Mouse (Mus musculus) C2C12 (cell line): ENCODE results near the gene Rapgefl1. TPM values are rescaled to one million over a fixed set of nuclear protein-coding genes. Genes with fewer than 3 reads are reported as not detected.

Source experiments
- H3K27me3 ChIP-seq: one replicate; pipeline ENCODE4 v1.6.1; 2011; ENCODE audit not compliant: control insufficient read depth, insufficient read depth, insufficient read length
- H3K36me3 ChIP-seq: one replicate; pipeline ENCODE4 v1.6.1; 2011; ENCODE audit not compliant: control insufficient read depth, insufficient read depth
- H3K4me3 ChIP-seq: one replicate; pipeline ENCODE4 v1.5.1; 2011; ENCODE audit warnings: mild to moderate bottlenecking, control low read depth; ENCODE audit not compliant: poor library complexity, insufficient read depth, severe bottlenecking
- H3K79me2 ChIP-seq: one replicate; pipeline ENCODE4 v1.6.1; 2011; ENCODE audit not compliant: control insufficient read depth, insufficient read depth
- H3K79me3 ChIP-seq: one replicate; pipeline ENCODE4 v1.6.1; 2011; ENCODE audit warnings: low read depth, control low read depth
- H3ac ChIP-seq: one replicate; pipeline ENCODE3; 2011; ENCODE audit warnings: low read depth; ENCODE audit not compliant: control insufficient read depth, insufficient read length
- CEBPB ChIP-seq: IDR thresholded peaks from one replicate; pipeline ENCODE4 v1.6.1; 2011; ENCODE audit warnings: low read depth, mild to moderate bottlenecking, control low read depth, moderate library complexity
- CTCF ChIP-seq: IDR thresholded peaks from one replicate; pipeline ENCODE4 v1.5.1; 2011; ENCODE audit not compliant: control insufficient read depth, insufficient read depth, insufficient read length
- FOSL1 ChIP-seq: IDR thresholded peaks from one replicate; pipeline ENCODE4 v1.8.0; 2011; ENCODE audit warnings: mild to moderate bottlenecking, low read length; ENCODE audit not compliant: poor library complexity, insufficient read depth, severe bottlenecking
- MAX ChIP-seq: IDR thresholded peaks from one replicate; pipeline ENCODE4 v1.6.1; 2011; ENCODE audit warnings: mild to moderate bottlenecking, control low read depth
- MYOD1 ChIP-seq: IDR thresholded peaks from one replicate; pipeline ENCODE4 v1.6.1; 2011; ENCODE audit warnings: low read depth; ENCODE audit not compliant: control insufficient read depth, insufficient read length
- MYOG ChIP-seq: IDR thresholded peaks from one replicate; pipeline ENCODE4 v1.6.1; 2011; ENCODE audit not compliant: control insufficient read depth, insufficient read length; ENCODE audit errors: extremely low read depth
- USF1 ChIP-seq: IDR thresholded peaks from one replicate; pipeline ENCODE4 v1.6.1; 2011; ENCODE audit warnings: low read depth, mild to moderate bottlenecking, control low read depth, moderate library complexity
- polyA plus RNA-seq: library from polyadenylated mRNA; unstranded; fragments of >200 nt; fragmentation: generic; extraction: Trizol; gene quantifications from one replicate; pipeline ENCODE4 v1.2.1, GENCODE M21; 2012; ENCODE audit warnings: missing spikeins

Rapgefl1 gene
- polyA plus RNA-seq, 1 experiment, result 0.66 TPM

DNA sequence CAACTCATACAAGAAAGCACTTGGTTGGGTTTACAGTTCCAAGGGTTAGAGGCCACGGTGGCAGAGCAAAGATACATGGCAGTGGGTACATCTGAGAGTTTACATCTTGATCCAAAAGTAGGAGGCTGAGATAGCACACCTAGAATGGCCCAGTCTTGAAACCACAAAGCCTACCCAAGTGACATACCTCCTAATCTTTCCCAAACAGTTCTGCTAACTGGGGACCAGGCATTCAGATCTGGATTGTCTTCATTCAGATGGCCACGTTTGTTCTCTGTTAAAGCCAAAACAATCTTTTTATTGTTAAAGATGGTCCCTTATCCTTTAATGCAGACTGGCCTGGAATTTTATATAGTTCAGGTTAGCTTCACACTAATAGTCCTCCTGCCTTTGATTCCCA is 8.7 kb upstream of the Rapgefl1 start:
- Histone ChIP-seq H3K79me3 (peaks cover 26% of the 10 kb centered on the region), H3K79me2 (peaks cover 38% of the 10 kb centered on the region), H3K36me3 (peaks cover 93% of the 10 kb centered on the region), H3K4me3 (no peak overlapping the region), H3K27me3 (no peaks in the 10 kb centered on the region), H3ac (no peak overlapping the region)
- TF ChIP-seq MYOG, result no peak
- no peak for TF ChIP-seq CEBPB
- no peak for TF ChIP-seq MYOD1
- TF ChIP-seq MAX, result no peak
- no peak for TF ChIP-seq USF1
- no peak for TF ChIP-seq FOSL1
- TF ChIP-seq CTCF, result no peak

DNA sequence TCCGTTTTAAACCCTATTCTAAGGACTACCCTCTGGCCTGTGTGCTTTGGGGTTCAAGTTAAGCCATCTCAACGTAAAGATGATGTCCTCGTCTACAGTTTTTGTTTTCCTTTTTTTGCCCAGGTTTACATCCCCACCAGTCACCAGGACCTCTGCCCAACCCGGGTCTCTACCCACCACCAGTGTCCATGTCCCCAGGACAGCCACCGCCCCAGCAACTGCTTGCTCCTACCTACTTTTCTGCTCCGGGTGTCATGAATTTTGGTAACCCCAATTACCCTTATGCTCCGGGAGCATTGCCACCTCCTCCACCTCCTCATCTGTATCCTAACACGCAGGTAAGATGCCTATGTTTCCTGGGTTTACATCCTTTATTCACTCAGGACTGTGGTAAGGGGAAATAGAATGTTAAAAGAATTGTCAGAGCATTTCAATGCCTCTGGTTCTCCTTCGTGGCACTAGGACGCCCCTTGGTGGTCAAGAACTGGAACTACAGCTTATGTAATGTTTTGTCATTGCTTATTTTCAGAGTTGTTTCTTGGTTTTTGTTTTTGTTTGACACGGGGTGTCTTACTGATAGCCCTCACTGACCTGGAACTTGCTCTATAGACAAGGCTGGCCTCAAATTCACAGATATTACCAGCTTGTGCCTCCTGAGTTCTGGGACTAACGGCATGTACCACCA is 7.4 kb upstream of the Rapgefl1 start:
- TF ChIP-seq CEBPB, result no peak
- no peak for TF ChIP-seq MAX
- TF ChIP-seq CTCF, result no peak
- no peak for TF ChIP-seq MYOD1
- no peak for TF ChIP-seq USF1
- TF ChIP-seq FOSL1, result no peak
- no peak for TF ChIP-seq MYOG
- Histone ChIP-seq H3K79me3 (peaks cover 16% of the 10 kb centered on the region), H3ac (no peak overlapping the region), H3K4me3 (no peak overlapping the region), H3K36me3 (peaks cover 94% of the 10 kb centered on the region), H3K27me3 (no peaks in the 10 kb centered on the region), H3K79me2 (peaks cover 24% of the 10 kb centered on the region)

DNA sequence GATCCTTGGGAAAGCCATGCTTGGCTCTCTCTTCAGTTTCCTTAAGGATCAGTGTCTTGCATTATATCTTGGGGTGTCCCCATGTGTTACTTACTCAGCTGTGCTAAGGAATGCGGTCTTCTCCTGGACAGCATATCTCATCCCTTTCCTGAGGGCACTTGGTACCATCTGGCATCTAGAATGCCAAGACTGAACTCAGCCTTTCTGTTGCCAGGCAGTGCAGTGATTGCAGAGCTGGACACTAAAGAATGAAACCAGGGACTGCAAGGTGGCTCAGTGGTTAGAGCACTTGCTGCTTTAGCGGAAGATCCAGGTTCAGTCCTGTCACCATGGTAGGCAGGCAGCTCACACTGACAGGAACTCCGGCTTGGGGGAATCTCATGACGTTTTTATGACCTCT is 6.7 kb upstream of the Rapgefl1 start:
- H3K27me3 ChIP-seq, result no peaks in the 10 kb centered on the region
- no peak overlapping the region for H3K4me3 ChIP-seq
- peaks cover 10% of the 10 kb centered on the region for H3K79me3 ChIP-seq
- peaks cover 89% of the 10 kb centered on the region for H3K36me3 ChIP-seq
- H3ac ChIP-seq, result no peak overlapping the region
- H3K79me2 ChIP-seq, result peaks cover 18% of the 10 kb centered on the region
- TF ChIP-seq MYOD1, result no peak

DNA sequence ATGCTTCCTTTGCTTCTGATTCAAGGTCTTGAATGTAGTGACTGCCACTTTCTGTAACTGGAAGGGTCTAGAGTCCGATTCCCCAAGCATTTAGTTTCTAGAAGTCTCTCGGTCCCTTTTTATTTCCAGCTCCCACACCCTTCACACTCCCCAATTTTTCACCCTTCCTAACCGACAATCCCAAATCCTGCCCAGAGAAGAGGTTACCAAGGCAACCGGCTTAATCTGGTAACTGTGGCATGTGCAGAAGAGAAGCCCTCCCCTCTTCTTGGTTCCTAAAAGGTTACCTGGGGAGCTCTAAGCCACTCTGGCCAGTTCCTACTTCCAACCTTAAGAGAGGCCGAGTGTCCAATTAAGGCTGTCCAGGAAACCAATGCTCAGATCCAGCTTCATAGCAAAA is 1.3 kb upstream of the Rapgefl1 start:
- no peaks in the 10 kb centered on the region for H3K79me2 ChIP-seq
- no peaks in the 10 kb centered on the region for H3K27me3 ChIP-seq
- no peak overlapping the region for H3K4me3 ChIP-seq
- TF ChIP-seq MYOD1 (no peak), MAX (no peak), CEBPB (no peak), MYOG (no peak), FOSL1 (no peak), CTCF (no peak), USF1 (no peak)
- no peaks in the 10 kb centered on the region for H3K79me3 ChIP-seq
- no peak overlapping the region for H3ac ChIP-seq
- H3K36me3 ChIP-seq, result peaks cover 40% of the 10 kb centered on the region

DNA sequence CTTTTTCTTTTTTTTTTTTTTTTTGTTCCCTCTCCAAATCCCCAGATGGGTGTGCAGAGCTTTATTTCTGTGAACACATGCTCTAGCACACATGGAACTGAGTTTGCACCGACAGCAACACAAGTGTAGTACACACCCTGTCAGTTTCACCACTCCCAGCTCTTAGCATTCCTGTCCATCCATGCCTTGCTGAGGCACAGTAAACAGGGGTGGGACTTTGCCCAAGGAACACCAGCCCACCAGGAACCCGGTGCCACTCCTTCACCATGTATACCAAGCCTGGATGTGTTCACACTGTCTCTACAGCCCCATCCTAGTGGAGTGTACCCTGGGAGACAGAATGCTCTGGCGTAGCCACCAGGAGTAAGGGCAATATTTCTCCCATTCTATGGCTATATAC is 860 bp upstream of the Rapgefl1 start:
- Histone ChIP-seq H3K4me3 (no peak overlapping the region), H3K36me3 (peaks cover 36% of the 10 kb centered on the region), H3K79me3 (no peaks in the 10 kb centered on the region), H3ac (no peak overlapping the region), H3K79me2 (no peaks in the 10 kb centered on the region), H3K27me3 (no peaks in the 10 kb centered on the region)
- no peak for TF ChIP-seq FOSL1
- no peak for TF ChIP-seq CTCF
- TF ChIP-seq MYOD1, result no peak
- no peak for TF ChIP-seq MYOG
- no peak for TF ChIP-seq MAX
- TF ChIP-seq CEBPB, result no peak
- TF ChIP-seq USF1, result no peak

DNA sequence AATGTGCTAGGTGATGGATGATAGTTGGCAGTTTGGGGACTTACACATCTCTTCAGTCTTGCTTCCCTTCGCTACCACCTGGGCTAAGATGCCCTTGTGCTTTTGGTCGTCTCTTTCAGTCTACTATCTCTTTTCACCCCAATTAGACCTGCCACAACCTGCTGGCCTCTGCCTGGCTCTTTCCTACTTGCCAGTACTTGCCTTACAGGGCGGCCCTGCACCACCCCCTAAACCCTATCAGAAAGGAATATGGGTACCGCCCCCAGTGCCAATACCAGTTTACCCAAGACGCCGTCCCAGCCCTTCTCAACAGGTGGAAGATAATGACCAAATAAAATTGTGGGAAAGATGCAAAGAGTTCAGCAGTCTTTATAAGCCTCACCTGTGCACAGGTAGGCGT is 457 bp upstream of the Rapgefl1 start:
- no peaks in the 10 kb centered on the region for H3K79me3 ChIP-seq
- H3K79me2 ChIP-seq, result no peaks in the 10 kb centered on the region
- no peak for TF ChIP-seq MAX
- TF ChIP-seq MYOD1, result no peak
- TF ChIP-seq CEBPB, result no peak
- no peak for TF ChIP-seq CTCF
- no peak for TF ChIP-seq FOSL1
- TF ChIP-seq MYOG, result no peak
- TF ChIP-seq USF1, result no peak
- H3K4me3 ChIP-seq, result no peak overlapping the region
- H3K36me3 ChIP-seq, result peaks cover 32% of the 10 kb centered on the region
- H3K27me3 ChIP-seq, result no peaks in the 10 kb centered on the region
- no peak overlapping the region for H3ac ChIP-seq
